Mouse (Mus musculus) myocyte (in vitro differentiated cells): ENCODE results near the gene Smyd1.

Experiments
- CEBPB ChIP-seq: IDR thresholded peaks from 2 replicates; pipeline ENCODE4 v1.6.1; 2011; ENCODE audit warnings: mild to moderate bottlenecking, moderate library complexity; ENCODE audit not compliant: poor library complexity, insufficient read depth, severe bottlenecking
- E2F4 ChIP-seq: IDR thresholded peaks from one replicate; pipeline ENCODE4 v1.6.1; 2011; ENCODE audit warnings: mild to moderate bottlenecking, control low read depth, moderate library complexity; ENCODE audit not compliant: insufficient read depth
- MAX ChIP-seq: IDR thresholded peaks from one replicate; pipeline ENCODE4 v1.6.1; 2011; ENCODE audit warnings: low read depth, mild to moderate bottlenecking, control low read depth
- MYOG ChIP-seq, 3 experiments: IDR thresholded peaks; one replicate each; pipeline ENCODE4 v1.6.1; 2011; ENCODE audit warnings: control low read depth in 2 of 3, low read depth in 2 of 3, mild to moderate bottlenecking in 2 of 3; ENCODE audit not compliant: insufficient read length in 2 of 3, control insufficient read depth in 1 of 3, insufficient read depth in 1 of 3
- POLR2A ChIP-seq: IDR thresholded peaks from one replicate; pipeline ENCODE4 v1.6.1; 2011; ENCODE audit warnings: low read depth, mild to moderate bottlenecking, control low read depth, moderate library complexity; ENCODE audit not compliant: insufficient read length
- POLR2AphosphoS2 ChIP-seq: IDR thresholded peaks from one replicate; pipeline ENCODE4 v1.6.1; 2011; ENCODE audit warnings: low read depth, control low read depth; ENCODE audit not compliant: insufficient read length
- REST ChIP-seq: IDR thresholded peaks from one replicate; pipeline ENCODE4 v1.6.1; 2011; ENCODE audit warnings: mild to moderate bottlenecking, control low read depth, moderate library complexity; ENCODE audit not compliant: insufficient read depth, insufficient read length
- TCF12 ChIP-seq: IDR thresholded peaks from one replicate; pipeline ENCODE4 v1.6.1; 2011; ENCODE audit warnings: mild to moderate bottlenecking, control low read depth; ENCODE audit not compliant: poor library complexity, insufficient read depth, severe bottlenecking
- TCF3 ChIP-seq: IDR thresholded peaks from one replicate; pipeline ENCODE4 v1.6.1; 2011; ENCODE audit warnings: low read depth, control low read depth; ENCODE audit not compliant: insufficient read length
- USF1 ChIP-seq: IDR thresholded peaks from one replicate; pipeline ENCODE4 v1.6.1; 2011; ENCODE audit warnings: low read depth, mild to moderate bottlenecking, control low read depth, moderate library complexity

DNA sequence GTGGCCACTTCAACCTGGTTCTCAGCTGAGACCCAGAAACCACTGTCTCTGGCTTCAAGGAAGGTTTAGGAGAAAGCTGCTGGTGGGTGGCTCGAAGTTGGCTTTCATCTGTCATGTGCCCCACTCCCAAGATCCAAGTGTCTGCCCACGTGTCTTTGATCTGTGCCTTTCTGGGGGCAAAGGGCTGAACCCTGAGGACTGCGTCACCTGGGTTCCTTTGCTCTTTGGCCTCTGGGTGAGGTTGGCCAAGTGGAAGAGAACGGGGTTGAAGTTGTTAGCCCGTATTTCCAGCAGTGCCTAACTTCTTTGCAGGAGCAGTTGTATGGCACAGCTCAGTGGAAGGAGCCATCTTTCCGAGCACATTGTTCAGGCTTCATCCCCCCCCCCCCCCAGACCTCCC is 85.5 kb downstream of the Smyd1 start:
- TF ChIP-seq POLR2A, result no peak
- TF ChIP-seq MYOG (IDR thresholded peaks at IDR 0.05; ENCODE audit: control insufficient read depth in 1 of 3, insufficient read depth in 1 of 3, insufficient read length in 2 of 3, low read depth in 2 of 3), result no peak
- TF ChIP-seq MAX, result no peak
- TF ChIP-seq REST, result no peak
- no peak for TF ChIP-seq E2F4
- TF ChIP-seq TCF12, result no peak
- TF ChIP-seq POLR2AphosphoS2, result no peak
- no peak for TF ChIP-seq USF1
- no peak for TF ChIP-seq CEBPB
- no peak for TF ChIP-seq TCF3
